Mouse (Mus musculus) megakaryocyte progenitor cell, adult 5-6 weeks (primary cell): ENCODE results near the gene Ptgds. TPM values are rescaled to one million over a fixed set of nuclear protein-coding genes. Genes with fewer than 3 reads are reported as not detected.

ENCODE experiments used
- ATAC-seq: replicated peaks from 2 replicates; pipeline ENCODE4 v1.8.0; 2016; ENCODE audit warnings: mild to moderate bottlenecking, moderate TSS enrichment, inconsistent platforms; ENCODE audit not compliant: poor library complexity
- total RNA-seq, 2 experiments: library from RNA; stranded (forward) in 1 of 2; stranded (reverse) in 1 of 2; fragments of 157-497, 149-512 nt in 1 of 2; fragments of 200-1000 nt in 1 of 2; gene quantifications; 2 replicates each; pipeline versions ENCODE4 v1.2.3 to v1.2.4; 2015 to 2017

Ptgds gene
- total RNA-seq, 2 experiments from 2014 or later = 0.42 TPM; not detected in 1

- ATAC-seq = no peak
Observed at GRCm38 (mm10) chr2:25452951-25453350, 16.9 kb downstream of the Ptgds start.

DNA sequence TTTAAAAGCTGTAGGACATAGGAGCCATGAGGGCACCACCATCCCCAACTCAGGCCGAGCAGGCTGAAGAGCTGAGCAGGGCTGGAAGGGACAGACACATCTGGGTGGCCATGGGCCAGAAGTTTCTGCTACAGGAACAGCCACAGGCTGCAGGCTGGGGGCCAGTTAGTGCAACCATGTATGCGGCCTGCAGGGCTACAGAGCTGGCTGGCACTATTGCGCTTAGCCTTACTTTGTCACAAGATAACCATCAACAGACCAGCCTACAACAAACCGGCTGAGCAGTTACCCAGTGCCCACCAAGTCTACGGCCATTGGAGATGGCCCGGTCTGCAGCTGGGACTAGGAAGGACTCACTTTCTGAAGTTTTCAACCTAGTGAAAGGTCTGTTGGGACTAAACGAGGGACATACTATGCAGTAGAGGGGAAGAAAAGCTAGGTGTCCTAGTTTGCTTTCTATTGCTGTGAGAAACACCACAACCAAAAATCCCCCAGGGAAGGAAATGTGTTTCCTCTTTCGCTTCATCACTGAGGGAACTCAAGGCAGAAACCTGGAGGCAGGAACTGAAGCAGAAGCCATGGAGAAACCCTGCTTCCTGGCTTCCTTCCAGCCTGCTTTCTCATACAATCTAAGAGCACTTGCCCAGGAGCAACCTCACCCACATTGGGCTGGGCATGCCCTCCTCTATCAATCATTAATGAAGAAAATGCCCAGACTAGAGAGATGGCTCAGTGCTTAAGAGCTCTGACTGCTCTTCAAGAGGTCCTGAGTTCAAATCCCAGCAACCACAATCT, 18.8 kb downstream of the Ptgds start:
- ATAC-seq = peak; percentile 70

GRCm38 (mm10) chr2:25442682-25443081, 27.2 kb downstream of the Ptgds start:
- no peak for ATAC-seq

GRCm38 (mm10) chr2:25441067-25441466, 28.8 kb downstream of the Ptgds start:
- no peak for ATAC-seq

DNA sequence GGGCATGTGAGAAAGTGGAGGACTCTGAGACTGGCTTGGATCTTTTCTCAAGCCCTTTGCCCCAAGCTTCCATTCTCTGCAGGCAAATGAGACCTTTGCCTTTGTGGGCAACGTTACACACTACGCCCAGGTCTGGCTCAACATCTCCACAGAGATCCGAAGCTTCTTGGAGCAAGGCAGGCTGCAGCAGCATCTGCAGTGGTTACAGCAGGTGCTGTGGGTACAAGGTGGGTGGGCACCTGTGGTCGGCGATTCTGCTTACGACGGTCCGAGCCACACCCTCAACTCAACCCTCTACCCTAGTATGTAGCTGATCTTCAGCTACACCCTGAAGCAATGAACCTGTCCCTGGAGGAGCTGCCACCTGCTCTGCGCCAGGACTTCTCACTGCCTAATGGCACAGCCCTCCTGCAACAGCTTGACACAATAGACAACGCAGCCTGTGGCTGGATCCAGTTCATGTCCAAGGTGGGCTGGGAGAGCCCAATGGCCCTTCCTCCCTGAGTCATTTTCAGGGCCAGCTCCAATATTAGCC, 33.5 kb downstream of the Ptgds start:
- ATAC-seq = no peak

DNA sequence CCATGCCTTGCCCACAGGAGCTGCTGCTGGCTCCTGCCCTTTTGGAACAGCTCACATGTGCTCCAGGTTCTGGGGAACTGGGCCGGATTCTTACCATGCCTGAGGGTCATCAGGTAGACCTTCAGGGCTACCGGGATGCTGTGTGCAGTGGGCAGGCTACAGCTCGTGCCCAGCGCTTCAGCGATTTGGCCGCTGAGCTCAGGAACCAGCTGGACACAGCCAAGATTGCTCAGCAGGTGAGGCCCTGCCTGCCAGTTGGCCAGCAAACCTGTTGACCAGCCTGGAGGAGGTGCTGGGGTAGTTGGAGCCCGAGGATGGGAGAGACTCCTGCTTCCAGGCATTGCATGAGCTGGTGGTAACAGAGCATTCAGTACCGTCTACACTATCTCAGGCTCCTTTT, 35.6 kb downstream of the Ptgds start:
- no peak for ATAC-seq

- no peak for ATAC-seq
Observed at GRCm38 (mm10) chr2:25433101-25433500, 36.7 kb downstream of the Ptgds start.

DNA sequence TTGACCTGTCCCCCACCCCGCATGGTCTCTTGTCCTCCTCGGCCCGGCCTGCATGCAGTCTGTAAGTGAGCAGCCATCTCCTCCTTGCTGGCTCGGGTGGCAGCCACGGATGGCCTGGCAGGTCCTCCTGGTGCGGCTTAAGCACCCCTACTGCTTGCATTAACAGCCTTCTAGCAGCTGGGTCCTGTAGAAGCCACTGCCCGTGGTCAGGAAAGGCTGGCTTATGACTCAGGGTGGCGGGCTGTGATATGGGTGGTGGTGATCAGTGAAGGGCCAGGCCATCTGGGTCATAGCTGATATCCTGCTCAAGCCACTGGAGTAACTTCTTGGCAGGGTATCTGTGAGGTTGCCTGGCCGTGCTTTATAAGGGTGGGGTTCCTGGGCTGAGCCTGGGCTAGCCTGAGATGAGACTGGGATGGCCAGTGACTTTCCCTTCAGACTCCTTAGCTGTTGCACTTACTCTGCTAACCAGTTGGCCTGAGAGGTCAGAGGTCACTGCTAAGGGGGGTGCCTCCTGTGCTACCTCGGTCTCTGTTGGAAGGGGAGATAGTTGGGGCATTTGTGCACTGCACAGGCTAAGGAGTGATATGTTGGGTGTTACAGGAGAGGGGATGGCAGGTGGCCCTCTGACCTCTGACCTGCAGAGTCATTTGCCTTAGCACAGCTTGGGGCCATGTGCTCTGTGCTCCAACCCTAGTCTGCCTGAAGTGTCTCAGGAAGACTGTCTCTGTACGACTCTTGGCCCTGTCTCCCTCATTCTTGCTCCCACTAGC, 37.3 kb downstream of the Ptgds start:
- peak; percentile 60 for ATAC-seq

GRCm38 (mm10) chr2:25431308-25431855, 38.5 kb downstream of the Ptgds start:
- ATAC-seq = no peak

DNA sequence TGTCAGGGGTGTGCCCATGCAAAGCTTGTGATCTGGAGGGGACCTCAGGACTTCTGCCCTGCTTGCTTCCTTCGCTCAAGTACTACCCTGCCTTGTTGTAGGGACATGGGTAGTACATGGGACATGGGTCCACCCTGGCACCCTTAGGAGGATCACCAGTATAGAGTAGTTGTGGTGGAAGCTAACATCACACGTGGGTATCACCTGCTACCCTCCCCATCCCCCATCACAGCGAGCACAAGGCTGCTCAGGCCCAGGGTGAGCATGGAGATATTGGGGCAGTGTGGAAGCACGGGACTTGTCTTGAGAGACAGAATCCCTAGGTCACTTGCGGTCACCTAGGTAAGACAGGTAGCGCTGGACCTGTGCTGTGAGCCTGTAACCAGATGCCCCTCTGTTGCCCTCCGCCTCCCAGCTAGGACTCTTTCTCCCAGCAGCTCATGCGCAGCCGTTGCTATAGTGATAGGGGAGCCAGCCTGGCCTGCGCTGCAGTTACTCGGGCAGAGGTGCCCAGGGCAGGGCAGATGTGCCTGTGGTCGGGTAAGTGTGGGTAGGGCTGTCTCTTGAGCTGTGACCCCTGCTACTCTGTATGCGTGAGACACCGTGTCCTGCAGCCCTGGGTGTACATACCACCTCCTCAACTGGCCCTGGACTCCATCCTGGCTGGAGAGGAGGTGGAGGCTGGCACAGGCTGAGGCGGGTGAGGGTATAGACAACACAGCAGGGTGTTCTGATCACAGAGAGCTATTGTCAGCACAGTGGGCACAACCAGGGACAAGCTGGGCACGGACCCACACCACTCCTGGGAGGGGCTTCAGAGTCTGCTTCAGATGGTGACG, 39.2 kb downstream of the Ptgds start:
- ATAC-seq = no peak

DNA sequence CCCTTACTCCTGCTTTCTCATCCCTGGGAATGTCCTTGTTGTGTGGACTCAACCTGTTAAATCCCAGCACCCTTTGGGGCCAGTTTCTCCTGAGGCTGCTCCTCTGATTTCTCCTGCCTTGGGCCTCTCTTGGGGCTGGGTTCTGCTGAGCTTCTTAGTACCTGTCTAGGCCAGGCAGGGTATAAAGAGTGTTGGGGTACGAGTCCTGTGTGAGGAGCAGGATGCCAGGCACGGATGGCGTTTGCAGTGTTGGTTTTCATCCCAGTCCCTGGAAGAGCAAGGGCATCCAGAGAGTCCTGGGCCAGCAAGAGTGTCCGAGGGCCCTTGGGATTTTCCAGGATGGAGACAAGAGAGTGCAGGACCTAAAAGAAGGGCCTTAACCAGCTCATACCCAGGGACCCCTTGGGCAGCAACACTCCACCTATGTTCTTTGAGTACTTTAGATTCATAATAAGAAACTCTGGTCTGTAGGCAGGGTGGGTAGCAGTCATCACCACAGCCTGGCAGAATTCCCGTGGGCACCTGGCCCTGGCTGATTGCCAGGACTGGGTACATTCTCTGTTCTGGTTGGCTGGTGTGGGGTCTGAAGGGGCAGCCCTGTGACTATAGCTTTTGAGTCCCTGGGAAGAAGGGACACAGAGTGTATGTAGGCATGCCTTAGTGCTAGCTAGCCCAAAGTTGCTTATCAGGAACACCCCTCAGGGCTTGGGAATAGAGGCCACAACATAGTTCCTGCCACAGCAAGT, 40.2 kb downstream of the Ptgds start:
- no peak for ATAC-seq

DNA sequence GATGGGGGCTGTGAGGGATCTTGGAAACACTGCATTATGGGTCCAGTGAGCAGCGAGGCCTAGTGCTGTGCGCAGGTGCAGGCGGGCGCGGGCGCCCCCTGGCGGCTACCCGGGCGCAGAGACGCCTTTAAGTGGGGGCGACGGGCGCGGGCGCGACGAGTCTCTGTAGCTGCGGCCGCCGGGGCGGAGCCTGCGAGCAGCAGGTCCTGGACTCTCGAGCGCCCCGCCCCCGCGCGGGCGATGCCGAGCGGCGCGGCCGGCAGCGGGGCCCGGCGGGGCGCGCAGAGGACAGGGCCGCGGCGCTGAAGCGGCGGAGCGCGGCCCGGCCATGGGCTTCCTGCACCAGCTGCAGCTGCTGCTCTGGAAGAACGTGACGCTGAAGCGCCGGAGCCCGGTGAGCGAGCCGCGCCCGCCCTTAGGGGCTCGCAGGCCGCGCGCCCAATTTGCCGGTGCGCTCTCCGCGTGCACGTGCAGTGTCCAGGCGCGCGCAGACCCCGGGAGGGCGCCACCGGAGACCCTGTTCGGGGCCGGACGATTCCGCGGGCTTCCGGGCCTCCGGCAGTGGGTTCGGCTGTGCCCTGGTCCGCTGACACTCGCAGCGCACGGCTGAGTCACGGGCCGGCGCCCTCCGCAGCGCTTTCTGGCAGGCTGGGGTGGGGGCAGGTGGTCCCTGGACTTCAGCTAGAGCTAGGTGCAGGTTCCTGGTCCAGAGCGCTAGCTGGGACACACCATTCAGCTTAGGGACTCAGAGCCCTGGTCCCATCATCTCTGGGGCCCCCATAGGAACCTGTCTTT, 41.2 kb downstream of the Ptgds start, which contains the start of gene Abca2:
Abca2 (plus strand) TSS at position 262 of the 795 bp plus-strand sequence.
- ATAC-seq = peak; percentile 74

DNA sequence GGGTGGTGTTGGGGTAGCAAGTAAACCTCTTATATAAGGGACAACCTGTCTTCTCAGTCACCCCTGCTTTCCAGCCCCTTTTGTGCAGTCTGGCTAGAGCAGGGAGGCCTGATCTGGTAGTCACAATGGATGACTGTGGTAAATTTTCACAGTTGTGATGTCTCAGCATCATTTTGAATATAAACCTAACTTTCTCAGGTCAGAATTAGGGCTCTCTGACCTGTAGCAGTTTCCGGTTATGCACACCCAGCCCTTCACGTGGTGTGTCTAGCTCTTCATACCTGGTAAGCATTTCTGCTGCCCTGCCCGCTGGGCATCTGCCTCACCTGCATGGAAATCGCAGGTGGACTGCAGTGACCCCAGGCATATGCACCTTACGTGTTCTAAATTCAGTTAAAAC, 42.6 kb downstream of the Ptgds start:
- no peak for ATAC-seq

DNA sequence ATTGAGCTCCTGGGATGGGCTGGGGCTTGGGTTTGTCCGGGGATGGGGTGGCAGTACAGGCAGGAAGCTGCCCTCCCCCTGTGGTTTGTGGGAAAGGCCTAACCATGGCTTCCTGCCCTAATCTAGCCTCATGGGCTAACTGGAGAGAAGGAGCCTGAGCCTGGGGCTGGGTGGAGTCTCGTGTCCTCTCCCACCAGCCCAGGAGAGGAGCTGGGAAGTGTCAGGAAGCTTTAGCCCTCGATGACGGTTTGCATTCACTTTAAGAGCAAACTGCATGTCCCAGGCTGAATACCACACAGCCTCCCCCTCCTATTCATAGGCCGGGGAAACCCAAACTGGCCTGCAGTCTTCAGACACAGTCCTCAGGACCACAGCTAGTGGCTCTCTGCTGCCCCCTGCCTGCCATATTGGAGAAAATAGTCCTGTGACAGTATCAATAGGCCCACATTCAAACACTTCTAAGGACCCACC, 43.1 kb downstream of the Ptgds start:
- ATAC-seq = peak; percentile 51

- no peak for ATAC-seq
Observed at GRCm38 (mm10) chr2:25425481-25425880, 44.4 kb downstream of the Ptgds start.

DNA sequence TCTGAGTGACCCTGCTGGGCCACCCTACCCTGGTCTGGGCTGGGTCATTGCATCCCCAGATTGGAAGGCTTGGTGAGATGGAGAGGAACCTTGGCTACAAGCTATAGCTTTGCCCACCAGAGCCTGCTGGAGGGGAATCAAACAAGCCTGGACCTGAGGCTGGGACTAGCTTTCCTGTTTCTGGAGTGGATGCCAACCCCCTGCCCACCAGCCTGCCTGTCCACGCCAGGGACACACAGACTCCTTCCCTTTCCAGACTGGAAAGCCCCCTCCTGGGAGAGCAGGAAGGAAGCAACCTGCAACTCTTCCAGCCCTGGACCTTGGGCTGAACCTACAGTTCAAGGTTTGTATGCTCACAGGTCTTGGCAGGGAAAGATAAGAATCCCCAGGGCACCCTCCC, 46.2 kb downstream of the Ptgds start:
- ATAC-seq = no peak

- ATAC-seq = peak; percentile 69
Observed at GRCm38 (mm10) chr2:25422587-25423410, 47.0 kb downstream of the Ptgds start, which contains the start of gene Fut7. TSS of gene Fut7 (plus strand) at chr2:25423267.

GRCm38 (mm10) chr2:25421896-25422295, 48.0 kb downstream of the Ptgds start:
- ATAC-seq = peak; percentile 29
